Mouse (Mus musculus): ENCODE measurements at regions not wholly inside any gene's neighbourhood (a gene's known extent, or its start where the extent isn't known, plus 50 kb on each side); places are given as distances from the start of the nearest gene placed in this dataset.

- peaks cover 11% of the 10 kb centered on the region for H3K4me1 ChIP-seq (ENCODE audit: control insufficient read depth, insufficient read depth, low read length)
- H3K27ac ChIP-seq (ENCODE audit: insufficient read depth, low read depth, low read length) = no peak overlapping the region
- no peak overlapping the region for H3K4me3 ChIP-seq (ENCODE audit: insufficient read depth, low read length)
- TF ChIP-seq CTCF (IDR thresholded peaks at IDR 0.05; ENCODE audit: low read depth, low read length) (no peak), POLR2A (IDR thresholded peaks at IDR 0.05; ENCODE audit: borderline replicate concordance, low read depth, low read length) (no peak)
Measured at GRCm38 (mm10) chr8:34225011-34225890, 113.7 kb upstream of the Gm10131 start.

- Histone ChIP-seq H3K27ac (ENCODE audit: insufficient read depth, low read depth, low read length) (no peak overlapping the region), H3K4me3 (ENCODE audit: insufficient read depth, low read length) (no peak overlapping the region), H3K4me1 (ENCODE audit: control insufficient read depth, insufficient read depth, low read length) (peaks cover 2% of the 10 kb centered on the region; the same call in 1 of the 2 replicates)
- TF ChIP-seq CTCF (IDR thresholded peaks at IDR 0.05; ENCODE audit: low read depth, low read length) (no peak), POLR2A (IDR thresholded peaks at IDR 0.05; ENCODE audit: borderline replicate concordance, low read depth, low read length) (no peak)
Measured at GRCm38 (mm10) chr8:34222187-34222586, 110.7 kb upstream of the Gm10131 start.
